Mouse (Mus musculus) intestine, postnatal 0 days (tissue): Measurements from ENCODE around the gene Mlxipl. TPM values are rescaled to one million over a fixed set of nuclear protein-coding genes. Genes with fewer than 3 reads are reported as not detected.

Source experiments
- ATAC-seq: fragments of 200-750 bp; cut with Nextera tagmentation; 2 replicates; pipeline ENCODE4 v1.8.0; 2017; ENCODE audit warnings: mild to moderate bottlenecking, moderate TSS enrichment, moderate library complexity
- H3K27ac ChIP-seq: fragments of 300-500 bp; sonication (generic); 2 replicates; pipeline ENCODE4 v1.5.1; 2014; ENCODE audit warnings: mild to moderate bottlenecking, low read depth, low read length, moderate library complexity
- H3K27me3 ChIP-seq: fragments of 300-500 bp; sonication (generic); replicated peaks from 2 replicates; pipeline ENCODE4 v1.6.1; 2014; ENCODE audit warnings: low read length, mixed read lengths; ENCODE audit not compliant: control insufficient read depth, insufficient read depth
- H3K36me3 ChIP-seq: fragments of 300-500 bp; sonication (generic); 2 replicates; pipeline ENCODE4 v1.6.1; 2014; ENCODE audit warnings: mild to moderate bottlenecking, moderate library complexity; ENCODE audit not compliant: control insufficient read depth, insufficient read depth
- H3K4me1 ChIP-seq: fragments of 300-500 bp; sonication (generic); replicated peaks from 2 replicates; pipeline ENCODE4 v1.6.1; 2014; ENCODE audit warnings: antibody characterized with exemption, low read length, mixed read lengths; ENCODE audit not compliant: control insufficient read depth, insufficient read depth
- H3K4me2 ChIP-seq: fragments of 300-500 bp; sonication (generic); replicated peaks from 2 replicates; pipeline ENCODE4 v1.6.1; 2014; ENCODE audit warnings: low read depth, mild to moderate bottlenecking, moderate library complexity
- H3K4me3 ChIP-seq: fragments of 300-500 bp; sonication (generic); 2 replicates; pipeline ENCODE4 v1.5.1; 2014; ENCODE audit warnings: low read depth, low read length
- H3K9ac ChIP-seq: fragments of 300-500 bp; sonication (generic); 2 replicates; pipeline ENCODE4 v1.6.1; 2014; ENCODE audit warnings: mild to moderate bottlenecking, low read depth, low read length
- H3K9me3 ChIP-seq: fragments of 300-500 bp; sonication (generic); 2 replicates; pipeline ENCODE4 v1.6.1; 2016; ENCODE audit warnings: mixed run types; ENCODE audit not compliant: control insufficient read depth
- CTCF ChIP-seq: sonication (generic); IDR thresholded peaks from 2 replicates; pipeline ENCODE4 v1.5.1; 2016; ENCODE audit warnings: low read depth, mild to moderate bottlenecking, control low read depth, antibody characterized with exemption, moderate library complexity
- WGBS: fragments of 180-500 bp; shearing (Covaris S2); extraction: QIAGEN DNeasy Blood & Tissue Kit; methylation state at CpG from one replicate; pipeline ENCODE4 v1.1.7; 2014; 5-methylcytosine and 5-hydroxymethylcytosine counted together
- polyA plus RNA-seq: library from polyadenylated mRNA; unstranded; fragments of >200 nt; fragmentation: Nextera tagmentation; extraction: Ambion mirVana; gene quantifications from 2 replicates; pipeline ENCODE4 v1.2.1, GENCODE M21; 2015

Gene Mlxipl
- polyA plus RNA-seq, 1 experiment from 2014 or later: 13.7 TPM

DNA sequence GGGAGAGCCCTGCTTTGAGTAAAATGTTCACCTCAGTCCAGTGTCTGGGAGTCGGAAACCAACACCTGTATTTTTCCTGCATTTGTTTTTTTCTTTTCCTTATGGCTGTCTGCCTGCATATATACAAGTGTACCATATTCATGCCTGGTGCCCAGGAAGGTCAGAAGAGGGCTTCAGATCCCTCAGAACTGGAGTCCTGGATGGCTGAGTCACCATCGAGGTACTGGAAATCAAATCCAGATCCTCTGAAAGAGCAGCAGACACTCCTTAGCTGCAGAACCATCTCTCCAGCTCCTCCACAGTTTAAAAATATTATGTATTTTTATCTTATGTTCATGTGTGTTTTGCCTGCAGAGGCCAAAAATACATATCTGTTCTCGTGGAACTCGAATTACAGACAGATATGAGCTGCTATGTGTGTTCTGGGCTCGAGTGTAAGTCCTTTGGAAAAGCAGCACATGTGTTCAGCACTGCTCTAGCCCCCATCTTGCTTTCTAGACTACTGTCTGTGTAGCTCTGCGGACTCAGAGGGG, 82.1 kb downstream of the Mlxipl start:
- Histone ChIP-seq H3K4me2 (no peak overlapping the region), H3K27ac (no peak overlapping the region), H3K9ac (no peak overlapping the region), H3K9me3 (no peaks in the 10 kb centered on the region), H3K4me1 (no peaks in the 10 kb centered on the region), H3K27me3 (no peaks in the 10 kb centered on the region), H3K4me3 (no peak overlapping the region), H3K36me3 (peaks cover 37% of the 10 kb centered on the region)
- ATAC-seq: no peak
- 92% methylated on average over 6 of the region's 6 CpGs for WGBS
- TF ChIP-seq CTCF: no peak

DNA sequence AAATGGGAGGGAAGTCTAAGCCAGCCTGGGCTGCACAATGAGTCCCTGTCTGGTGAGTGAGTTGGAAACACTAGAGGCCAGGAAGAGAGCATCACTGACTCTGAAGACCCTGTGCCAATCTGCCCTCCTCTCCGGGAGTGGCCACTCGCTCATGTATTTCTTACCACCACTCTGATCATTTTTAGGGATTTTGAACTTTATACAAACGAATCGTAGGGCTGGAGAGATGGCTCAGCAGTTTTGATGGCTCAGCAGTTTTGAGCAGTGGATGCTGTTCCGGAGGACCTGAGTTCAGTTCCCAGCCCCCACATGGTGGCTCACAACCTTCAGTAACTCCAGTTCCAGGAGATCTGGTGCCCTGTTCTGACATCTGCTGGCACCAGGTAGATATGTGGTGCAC, 83.3 kb downstream of the Mlxipl start:
- TF ChIP-seq CTCF: no peak
- no peak for ATAC-seq
- WGBS: 90% methylated on average over 5 of the region's 5 CpGs

GRCm38 (mm10) chr5:135175086-135175485, 85.4 kb downstream of the Mlxipl start:
- no peaks in the 10 kb centered on the region for H3K4me1 ChIP-seq
- H3K9ac ChIP-seq: no peak overlapping the region
- H3K27ac ChIP-seq: no peak overlapping the region
- H3K4me3 ChIP-seq: no peak overlapping the region
- no peak overlapping the region for H3K4me2 ChIP-seq
- no peaks in the 10 kb centered on the region for H3K27me3 ChIP-seq
- no peak for ATAC-seq
- H3K36me3 ChIP-seq: peaks cover 68% of the 10 kb centered on the region
- no peak for TF ChIP-seq CTCF
- H3K9me3 ChIP-seq: no peaks in the 10 kb centered on the region

More for the DNA sequence above, 83.3 kb downstream of the Mlxipl start:
- no peak overlapping the region for H3K9ac ChIP-seq
- H3K27ac ChIP-seq: no peak overlapping the region
- no peaks in the 10 kb centered on the region for H3K4me1 ChIP-seq
- no peaks in the 10 kb centered on the region for H3K9me3 ChIP-seq
- H3K4me2 ChIP-seq: no peak overlapping the region
- H3K4me3 ChIP-seq: no peak overlapping the region
- H3K36me3 ChIP-seq: peaks cover 48% of the 10 kb centered on the region
- no peaks in the 10 kb centered on the region for H3K27me3 ChIP-seq

GRCm38 (mm10) chr5:135178523-135178922, 88.8 kb downstream of the Mlxipl start:
- H3K4me1 ChIP-seq: no peaks in the 10 kb centered on the region
- no peak overlapping the region for H3K4me3 ChIP-seq
- H3K27ac ChIP-seq: no peak overlapping the region
- H3K36me3 ChIP-seq: peaks cover 68% of the 10 kb centered on the region
- ATAC-seq: no peak
- no peaks in the 10 kb centered on the region for H3K27me3 ChIP-seq
- no peaks in the 10 kb centered on the region for H3K9me3 ChIP-seq
- H3K4me2 ChIP-seq: no peak overlapping the region
- no peak overlapping the region for H3K9ac ChIP-seq
- WGBS: 72% methylated on average over 3 of the region's 3 CpGs
- TF ChIP-seq CTCF: no peak

- Histone ChIP-seq H3K27ac (no peak overlapping the region), H3K36me3 (peaks cover 68% of the 10 kb centered on the region), H3K4me3 (no peak overlapping the region), H3K27me3 (no peaks in the 10 kb centered on the region), H3K9ac (no peak overlapping the region), H3K4me1 (no peaks in the 10 kb centered on the region), H3K4me2 (no peak overlapping the region), H3K9me3 (no peaks in the 10 kb centered on the region)
- TF ChIP-seq CTCF: no peak
- ATAC-seq: no peak
- WGBS: 96% methylated on average over 4 of the region's 4 CpGs
Measured at GRCm38 (mm10) chr5:135178996-135179395, 89.3 kb downstream of the Mlxipl start.

GRCm38 (mm10) chr5:135179616-135180015, 89.9 kb downstream of the Mlxipl start:
- peak overlapping the region; percentile 21; the same call in 1 of the 2 replicates for H3K27ac ChIP-seq
- no peak for TF ChIP-seq CTCF
- H3K27me3 ChIP-seq: no peaks in the 10 kb centered on the region
- H3K9me3 ChIP-seq: no peaks in the 10 kb centered on the region
- no peak overlapping the region for H3K9ac ChIP-seq
- no peak for ATAC-seq
- no peak overlapping the region for H3K4me3 ChIP-seq
- H3K4me2 ChIP-seq: no peak overlapping the region
- 90% methylated on average over 6 of the region's 7 CpGs for WGBS
- H3K36me3 ChIP-seq: peaks cover 66% of the 10 kb centered on the region
- no peaks in the 10 kb centered on the region for H3K4me1 ChIP-seq

GRCm38 (mm10) chr5:135180796-135181195, 91.1 kb downstream of the Mlxipl start:
- Histone ChIP-seq H3K4me2 (no peak overlapping the region), H3K36me3 (peaks cover 61% of the 10 kb centered on the region), H3K27me3 (no peaks in the 10 kb centered on the region), H3K4me1 (no peaks in the 10 kb centered on the region), H3K4me3 (no peak overlapping the region), H3K9ac (no peak overlapping the region), H3K9me3 (no peaks in the 10 kb centered on the region), H3K27ac (no peak overlapping the region)
- TF ChIP-seq CTCF: no peak
- WGBS: 96% methylated on average over 14 of the region's 14 CpGs
- ATAC-seq: no peak
